ENCODE assay signal across 9 mouse cellular contexts in genomic region chr8:120556198-120556892, GRCm38 (mm10). TPM values are rescaled to one million over a fixed set of nuclear protein-coding genes. Genes with fewer than 3 reads are reported as not detected.
A peak's percentile ranks its signal among the peaks of the same experiment; 100 is the strongest.
DNase-seq lines count a peak whose midpoint lies in the region; ATAC-seq and TF ChIP-seq lines count a peak whose summit lies in the region.
"Had no signal": no experiment of that assay in that cellular context is flagged by ENCODE, and none has a peak within 500 bp of the region (broad histone marks: within the 10 kb centered on the region; RNA-seq: fewer than 3 reads in every experiment).

No protein-coding gene starts in this region.

- H3K27me3 ChIP-seq in G1E (ENCODE audit: insufficient read depth, low read length), result no peaks in the 10 kb centered on the region; the same call in 1 of the 2 replicates
- H3K27me3 ChIP-seq in heart, embryonic 14.5 days (ENCODE audit: control insufficient read depth, insufficient read depth, low read length), result no peaks in the 10 kb centered on the region
- no peaks in the 10 kb centered on the region for H3K27me3 ChIP-seq in limb, embryonic 14.5 days (ENCODE audit: control insufficient read depth, insufficient read depth, low read length)

- no peak for TF ChIP-seq CTCF in G1E (IDR thresholded peaks at IDR 0.05; ENCODE audit: low read depth, low read length)

- H3K9ac ChIP-seq in heart, embryonic 14.5 days (ENCODE audit: low read length), result peak overlapping the region; percentile 72
- peak overlapping the region; percentile 28; the same call in 1 of the 2 replicates for H3K9ac ChIP-seq in limb, embryonic 14.5 days (ENCODE audit: low read depth, low read length, severe bottlenecking)

- peak overlapping the region; percentile 61 for H3K4me2 ChIP-seq in heart, embryonic 14.5 days (ENCODE audit: low read length)
- H3K4me2 ChIP-seq in limb, embryonic 14.5 days (replicated peaks; ENCODE audit: low read depth, low read length, severe bottlenecking), result no peak overlapping the region

- H3K27ac ChIP-seq in heart, embryonic 14.5 days (replicated peaks in 1 of 2; ENCODE audit: control insufficient read depth in 1 of 2, insufficient read depth in 1 of 2, low read depth in 2 of 2, low read length in 2 of 2), result peak overlapping the region; percentile 96 to 98
- no peak overlapping the region; the same call in 1 of the 2 replicates for H3K27ac ChIP-seq in limb, embryonic 14.5 days (replicated peaks; ENCODE audit: low read depth, low read length)

- H3K9me3 ChIP-seq in G1E (replicated peaks), result no peaks in the 10 kb centered on the region
- no peaks in the 10 kb centered on the region for H3K9me3 ChIP-seq in heart, embryonic 14.5 days (ENCODE audit: control insufficient read depth, low read length)
- no peaks in the 10 kb centered on the region for H3K9me3 ChIP-seq in limb, embryonic 14.5 days (ENCODE audit: control insufficient read depth, low read length)

- H3K4me1 ChIP-seq in G1E (ENCODE audit: insufficient read depth, low read depth, low read length), result peaks cover 50% of the 10 kb centered on the region
- H3K4me1 ChIP-seq in heart, embryonic 14.5 days (ENCODE audit: control insufficient read depth in 2 of 2, insufficient read depth in 2 of 2, low read length in 2 of 2), result peaks cover 75 to 97% of the 10 kb centered on the region in 2 experiments
- H3K4me1 ChIP-seq in limb, embryonic 14.5 days (ENCODE audit: control insufficient read depth, insufficient read depth, low read length), result peaks cover 34% of the 10 kb centered on the region

- H3K36me3 ChIP-seq in G1E (replicated peaks), result peaks cover 100% of the 10 kb centered on the region
- peaks cover 37% of the 10 kb centered on the region for H3K36me3 ChIP-seq in heart, embryonic 14.5 days (ENCODE audit: control insufficient read depth, insufficient read depth, low read length)
- H3K36me3 ChIP-seq in limb, embryonic 14.5 days (ENCODE audit: control insufficient read depth, insufficient read depth, low read length), result 0 out of 2 replicates have a peak, but pooled peaks cover 10% of the 10 kb centered on the region

- no peak for TF ChIP-seq POLR2A in limb, embryonic 14.5 days (IDR thresholded peaks at IDR 0.05; ENCODE audit: borderline replicate concordance, extremely low read depth, insufficient read depth, insufficient read length)

- H3K4me3 ChIP-seq in G1E (ENCODE audit: low read depth, low read length), result peak overlapping the region; percentile 13; the same call in 1 of the 2 replicates
- H3K4me3 ChIP-seq in heart, embryonic 14.5 days (ENCODE audit: control insufficient read depth in 1 of 2, insufficient read depth in 1 of 2, low read depth in 1 of 2, low read length in 2 of 2), result peak overlapping the region; percentile 23 to 27
- H3K4me3 ChIP-seq in limb, embryonic 14.5 days (replicated peaks; ENCODE audit: low read length), result no peak overlapping the region

- WGBS in heart, embryonic 14.5 days, result 24% methylated on average over 20 of the region's 20 CpGs
- WGBS in limb, embryonic 14.5 days, result 50% methylated on average over 20 of the region's 20 CpGs

- no peak for ATAC-seq in G1E (ENCODE audit: extremely low read depth, insufficient number of reproducible peaks, low FRiP score, poor library complexity, severe bottlenecking)
- ATAC-seq in heart, embryonic 14.5 days (ENCODE audit: insufficient number of reproducible peaks, insufficient read depth, low FRiP score, low read depth), result no peak
- no peak; the same call in 1 of the 2 replicates for ATAC-seq in limb, embryonic 14.5 days (ENCODE audit: low FRiP score, low read depth)

- DNase-seq in cerebellum, adult 8-10 months, result peak; percentile 26
- no peak for DNase-seq in cerebellum, postnatal 36 days
- DNase-seq in G1E (ENCODE audit: low spot score), result no peak
- no peak for DNase-seq in limb, embryonic 14.5 days (ENCODE audit: low spot score)
- no peak for DNase-seq in embryo, embryonic 11 days
- no peak for DNase-seq in urinary bladder, postnatal 10 days (ENCODE audit: low spot score)
- no peak for DNase-seq in layer of hippocampus, adult 18-20 months (ENCODE audit: low spot score in 2 of 2)
- DNase-seq: B cell, adult 2 months had no signal

RNA-seq across cellular contexts. Expression of gene Gins2, which starts 32.8 kb away (rescaled TPM):
- 34.6 and 43.9 TPM in 2 replicates for total RNA-seq in G1E (2014; fragmentation: Nextera tagmentation)
- 11.3 and 27.9 TPM in 2 replicates for total RNA-seq in G1E (2017)
- polyA plus RNA-seq in G1E (2012), result 49.8 and 83.4 TPM in 2 replicates
- 51.1 and 60.6 TPM in 2 replicates for polyA plus RNA-seq in heart, embryonic 14.5 days (2014; fragmentation: Nextera tagmentation; extraction: Ambion mirVana)
- polyA plus RNA-seq in limb, embryonic 14.5 days (2012; rRNA removed), result 72.3 and 97.9 TPM in 2 replicates
- 92.4 and 107 TPM in 2 replicates for polyA plus RNA-seq in limb, embryonic 14.5 days (2014; fragmentation: Nextera tagmentation; extraction: Ambion mirVana)
- 1 to 10 TPM; 3.5 to 4.2 TPM for total RNA-seq in layer of hippocampus, adult 18-20 months (2021)
